Mouse (Mus musculus) forebrain, embryonic 11.5 days (tissue): Measurements from ENCODE around the gene Lrp8. TPM values are rescaled to one million over a fixed set of nuclear protein-coding genes. Genes with fewer than 3 reads are reported as not detected.

ENCODE experiments used
- ATAC-seq: fragments of 200-750 bp; cut with Nextera tagmentation; replicated peaks from 2 replicates; pipeline ENCODE4 v1.8.0; 2017; ENCODE audit warnings: moderate TSS enrichment; ENCODE audit not compliant: low FRiP score
- DNase-seq: peaks from one replicate; pipeline ENCODE4 v3.0.0-alpha.2; 2017; ENCODE audit warnings: low spot score
- H3K27ac ChIP-seq: fragments of 300-500 bp; sonication (generic); 2 replicates; pipeline ENCODE4 v1.5.1; 2014; ENCODE audit warnings: low read depth, low read length
- H3K27me3 ChIP-seq: fragments of 300-500 bp; sonication (generic); 2 replicates; pipeline ENCODE4 v1.6.1; 2014; ENCODE audit warnings: mild to moderate bottlenecking, low read length, mixed read lengths; ENCODE audit not compliant: control insufficient read depth, insufficient read depth
- H3K36me3 ChIP-seq: fragments of 300-500 bp; sonication (generic); 2 replicates; pipeline ENCODE4 v1.6.1; 2014; ENCODE audit warnings: mild to moderate bottlenecking, low read length, moderate library complexity, mixed read lengths; ENCODE audit not compliant: control insufficient read depth, insufficient read depth
- H3K4me1 ChIP-seq: fragments of 300-500 bp; sonication (generic); replicated peaks from 2 replicates; pipeline ENCODE4 v1.6.1; 2014; ENCODE audit warnings: low read length, mixed read lengths; ENCODE audit not compliant: control insufficient read depth, insufficient read depth
- H3K4me2 ChIP-seq: fragments of 300-500 bp; sonication (generic); 2 replicates; pipeline ENCODE4 v1.6.1; 2014; ENCODE audit warnings: low read depth, mild to moderate bottlenecking, low read length, moderate library complexity, mixed read lengths; ENCODE audit not compliant: severe bottlenecking
- H3K4me3 ChIP-seq: fragments of 300-500 bp; sonication (generic); 2 replicates; pipeline ENCODE4 v1.5.1; 2014; ENCODE audit warnings: low read depth, low read length
- H3K9ac ChIP-seq: fragments of 300-500 bp; sonication (generic); 2 replicates; pipeline ENCODE4 v1.6.1; 2014; ENCODE audit warnings: low read length
- H3K9me3 ChIP-seq: fragments of 300-500 bp; sonication (generic); 2 replicates; pipeline ENCODE4 v1.6.1; 2016; ENCODE audit warnings: low read length, mixed read lengths; ENCODE audit not compliant: control insufficient read depth
- WGBS: fragments of 180-500 bp; shearing (Covaris S2); extraction: QIAGEN DNeasy Blood & Tissue Kit; methylation state at CpG from one replicate; pipeline ENCODE4 v1.1.7; 2014; 5-methylcytosine and 5-hydroxymethylcytosine counted together
- polyA plus RNA-seq: library from polyadenylated mRNA; unstranded; fragments of >200 nt; fragmentation: Nextera tagmentation; extraction: Ambion mirVana; gene quantifications from 2 replicates; pipeline ENCODE4 v1.2.1, GENCODE M21; 2014

The Lrp8 gene
- polyA plus RNA-seq, 1 experiment from 2014 or later, result 33.9 TPM

- Histone ChIP-seq H3K36me3 (no peaks in the 10 kb centered on the region), H3K27me3 (no peaks in the 10 kb centered on the region), H3K4me1 (peaks cover 52% of the 10 kb centered on the region), H3K4me2 (no peak overlapping the region), H3K4me3 (no peak overlapping the region), H3K9ac (peak overlapping the region; percentile 14; the same call in 1 of the 2 replicates), H3K9me3 (no peaks in the 10 kb centered on the region), H3K27ac (peak overlapping the region; percentile 79)
- ATAC-seq (no peak), DNase-seq (no peak)
- 68% methylated on average over 10 of the region's 10 CpGs for WGBS
Observed at GRCm38 (mm10) chr4:107830189-107830588, 28.1 kb downstream of the Lrp8 start.

GRCm38 (mm10) chr4:107830821-107831221 lies 28.8 kb downstream of the Lrp8 start:
- no peak for DNase-seq
- H3K4me3 ChIP-seq, result no peak overlapping the region
- no peaks in the 10 kb centered on the region for H3K27me3 ChIP-seq
- peak overlapping the region; percentile 79 for H3K27ac ChIP-seq
- peaks cover 58% of the 10 kb centered on the region for H3K4me1 ChIP-seq
- H3K9ac ChIP-seq, result peak overlapping the region; percentile 45
- no peak overlapping the region for H3K4me2 ChIP-seq
- no peaks in the 10 kb centered on the region for H3K36me3 ChIP-seq
- peak; percentile 53 for ATAC-seq
- 29% methylated on average over 7 of the region's 7 CpGs for WGBS
- H3K9me3 ChIP-seq, result no peaks in the 10 kb centered on the region

- Histone ChIP-seq H3K9me3 (no peaks in the 10 kb centered on the region), H3K27ac (peak overlapping the region; percentile 79; the same call in 1 of the 2 replicates), H3K4me3 (no peak overlapping the region), H3K9ac (no peak overlapping the region; the same call in 1 of the 2 replicates), H3K27me3 (no peaks in the 10 kb centered on the region), H3K36me3 (no peaks in the 10 kb centered on the region), H3K4me1 (peaks cover 67% of the 10 kb centered on the region), H3K4me2 (no peak overlapping the region)
- no peak for ATAC-seq
- WGBS, result 95% methylated on average over 6 of the region's 6 CpGs
- no peak for DNase-seq
Observed at GRCm38 (mm10) chr4:107831678-107832077, 29.6 kb downstream of the Lrp8 start.

GRCm38 (mm10) chr4:107833525-107833924 lies 31.5 kb downstream of the Lrp8 start:
- H3K27me3 ChIP-seq, result no peaks in the 10 kb centered on the region
- ATAC-seq (no peak), DNase-seq (no peak)
- no peak overlapping the region for H3K27ac ChIP-seq
- no peaks in the 10 kb centered on the region for H3K9me3 ChIP-seq
- 80% methylated on average over 5 of the region's 5 CpGs for WGBS
- H3K9ac ChIP-seq, result no peak overlapping the region
- H3K4me2 ChIP-seq, result no peak overlapping the region
- H3K36me3 ChIP-seq, result no peaks in the 10 kb centered on the region
- no peak overlapping the region for H3K4me3 ChIP-seq
- H3K4me1 ChIP-seq, result peaks cover 73% of the 10 kb centered on the region

GRCm38 (mm10) chr4:107834643-107835314 lies 32.7 kb downstream of the Lrp8 start:
- H3K9ac ChIP-seq, result peak overlapping the region; percentile 53; the same call in 1 of the 2 replicates
- 44% methylated on average over 22 of the region's 22 CpGs for WGBS
- ATAC-seq, result peak; percentile 11; the same call in 1 of the 2 replicates
- H3K27me3 ChIP-seq, result no peaks in the 10 kb centered on the region
- no peak overlapping the region for H3K4me2 ChIP-seq
- peak; percentile 57 for DNase-seq
- no peaks in the 10 kb centered on the region for H3K36me3 ChIP-seq
- H3K4me1 ChIP-seq, result peaks cover 62% of the 10 kb centered on the region
- H3K9me3 ChIP-seq, result no peaks in the 10 kb centered on the region
- H3K4me3 ChIP-seq, result no peak overlapping the region
- H3K27ac ChIP-seq, result peak overlapping the region; percentile 93

- no peaks in the 10 kb centered on the region for H3K9me3 ChIP-seq
- H3K27me3 ChIP-seq, result no peaks in the 10 kb centered on the region
- H3K4me2 ChIP-seq, result peak overlapping the region; percentile 24; the same call in 1 of the 2 replicates
- H3K9ac ChIP-seq, result peak overlapping the region; percentile 53
- no peaks in the 10 kb centered on the region for H3K36me3 ChIP-seq
- 10% methylated on average over 5 of the region's 5 CpGs for WGBS
- H3K4me1 ChIP-seq, result peaks cover 55% of the 10 kb centered on the region
- H3K4me3 ChIP-seq, result no peak overlapping the region
- DNase-seq (no peak), ATAC-seq (peak; percentile 45)
- H3K27ac ChIP-seq, result peak overlapping the region; percentile 93
Observed at GRCm38 (mm10) chr4:107835508-107835909, 33.4 kb downstream of the Lrp8 start.

GRCm38 (mm10) chr4:107836758-107837157 lies 34.7 kb downstream of the Lrp8 start:
- Histone ChIP-seq H3K27me3 (no peaks in the 10 kb centered on the region), H3K4me3 (no peak overlapping the region), H3K36me3 (no peaks in the 10 kb centered on the region), H3K4me1 (peaks cover 45% of the 10 kb centered on the region), H3K4me2 (peak overlapping the region; percentile 24; the same call in 1 of the 2 replicates), H3K9me3 (no peaks in the 10 kb centered on the region), H3K9ac (no peak overlapping the region), H3K27ac (peak overlapping the region; percentile 93)
- DNase-seq, result peak; percentile 83
- ATAC-seq, result peak; percentile 63
- 42% methylated on average over 5 of the region's 5 CpGs for WGBS

GRCm38 (mm10) chr4:107837910-107838309 lies 35.8 kb downstream of the Lrp8 start:
- Histone ChIP-seq H3K4me3 (no peak overlapping the region), H3K9ac (no peak overlapping the region; the same call in 1 of the 2 replicates), H3K4me2 (no peak overlapping the region), H3K27ac (no peak overlapping the region; the same call in 1 of the 2 replicates), H3K9me3 (no peaks in the 10 kb centered on the region), H3K27me3 (no peaks in the 10 kb centered on the region), H3K36me3 (no peaks in the 10 kb centered on the region; the same call in 1 of the 2 replicates), H3K4me1 (peaks cover 44% of the 10 kb centered on the region)
- WGBS, result 73% methylated on average over 3 of the region's 3 CpGs
- DNase-seq, result no peak
- no peak for ATAC-seq
